Mouse (Mus musculus) heart, postnatal 25 days (tissue): Measurements from ENCODE around the gene Tiam2. TPM values are rescaled to one million over a fixed set of nuclear protein-coding genes. Genes with fewer than 3 reads are reported as not detected.

Experiments
- DNase-seq: peaks from one replicate; pipeline ENCODE4 v3.0.0; 2022; ENCODE audit warnings: low spot score
- intact Hi-C: fragments of 180-260 bp; cut with DNase I; formaldehyde crosslinking; loops from one replicate; pipeline ENCODE4 v1.15.1; 2025
- total RNA-seq, 2 experiments: library from RNA; stranded (reverse); gene quantifications; 2 replicates each; pipeline ENCODE4 v1.2.3; 2021

The Tiam2 gene
- total RNA-seq, 2 experiments from 2014 or later: 2.0 to 2.3 TPM

DNA sequence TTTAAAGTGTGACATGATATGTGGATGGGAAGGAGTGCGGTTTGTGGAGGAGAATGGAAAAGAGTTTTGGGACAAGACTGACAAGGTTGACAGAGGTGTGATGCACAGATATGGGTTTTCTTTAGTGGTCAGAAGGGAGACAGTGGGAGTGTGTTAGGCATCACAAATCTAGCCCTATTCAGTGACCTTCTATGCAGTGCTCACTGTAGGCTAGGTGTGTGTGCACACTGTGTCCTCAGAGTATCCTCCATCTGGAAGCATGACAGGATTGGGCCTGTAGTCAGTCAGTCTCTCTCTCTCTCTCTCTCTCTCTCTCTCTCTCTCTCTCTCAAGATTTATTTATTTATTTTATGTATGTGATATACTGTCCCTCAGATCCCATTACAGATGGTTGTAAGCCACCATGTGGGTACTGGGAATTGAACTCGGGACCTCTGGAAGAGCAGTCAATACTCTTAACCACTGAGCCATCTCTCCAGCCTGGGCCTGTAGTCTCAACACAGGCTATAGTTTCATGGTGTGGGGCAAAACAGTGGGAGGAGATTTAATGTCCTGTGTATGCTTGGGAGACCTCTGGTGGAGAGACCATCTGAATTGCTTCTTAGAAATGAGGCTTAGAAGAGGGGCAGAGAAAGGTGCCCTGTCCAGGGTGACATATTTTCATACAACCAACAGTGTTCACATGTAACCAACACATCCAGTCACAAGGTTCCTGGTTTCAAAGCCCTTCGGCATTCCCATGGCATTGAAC lies 107.3 kb downstream of the Tiam2 start:
- DNase-seq: no peak
- intact Hi-C loops: no loop called here

DNA sequence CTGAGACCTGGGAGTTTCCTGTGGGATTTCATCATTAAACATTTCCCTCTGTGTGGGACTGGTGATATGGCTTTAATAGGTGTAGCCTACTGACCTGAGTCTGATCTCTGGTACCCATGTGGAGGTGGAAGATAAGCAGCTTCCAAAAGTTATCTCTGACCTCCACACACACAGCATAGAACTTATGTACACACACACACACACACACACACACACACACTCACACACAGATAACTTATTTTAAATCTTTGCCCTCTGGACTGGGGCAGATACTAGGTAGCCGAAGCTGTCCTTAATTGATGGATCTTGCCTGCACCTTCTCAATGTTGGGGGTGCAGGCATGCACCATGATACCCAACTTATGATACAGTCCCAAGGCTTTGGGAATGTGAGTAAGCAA lies 108.9 kb downstream of the Tiam2 start:
- DNase-seq: no peak

DNA sequence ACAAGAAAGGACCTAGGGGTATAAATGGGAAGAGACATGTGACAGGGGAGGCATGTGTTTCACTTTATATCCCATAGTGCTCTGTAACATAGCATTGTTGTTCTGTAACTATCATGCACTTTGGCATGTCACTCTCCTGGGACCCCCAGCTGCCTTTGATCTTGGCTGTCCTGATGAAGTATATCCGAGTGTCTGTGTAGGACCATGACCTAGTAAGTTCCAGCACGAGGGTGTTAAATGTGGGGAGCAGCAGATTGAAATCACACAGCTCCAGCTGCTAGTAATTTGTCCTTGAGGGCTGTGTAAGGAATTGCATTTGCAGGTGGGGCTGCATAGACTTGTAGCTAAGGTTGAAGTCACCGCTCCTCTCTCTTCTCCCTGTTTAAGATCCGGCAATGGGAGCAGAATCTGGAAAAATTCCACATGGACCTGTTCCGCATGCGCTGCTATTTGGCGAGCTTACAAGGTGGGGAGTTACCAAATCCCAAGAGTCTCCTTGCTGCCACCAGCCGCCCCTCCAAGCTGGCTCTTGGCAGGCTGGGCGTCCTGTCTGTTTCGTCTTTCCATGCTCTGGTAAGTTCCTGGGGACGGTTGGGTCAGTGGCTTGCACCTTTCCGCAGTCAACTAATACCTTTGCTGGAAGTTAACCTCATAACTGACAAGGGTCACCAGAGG lies 110.6 kb downstream of the Tiam2 start:
- intact Hi-C loops: no loop called here
- no peak for DNase-seq

More for the DNA sequence above, 108.9 kb downstream of the Tiam2 start:
- intact Hi-C loops: no loop called here

DNA sequence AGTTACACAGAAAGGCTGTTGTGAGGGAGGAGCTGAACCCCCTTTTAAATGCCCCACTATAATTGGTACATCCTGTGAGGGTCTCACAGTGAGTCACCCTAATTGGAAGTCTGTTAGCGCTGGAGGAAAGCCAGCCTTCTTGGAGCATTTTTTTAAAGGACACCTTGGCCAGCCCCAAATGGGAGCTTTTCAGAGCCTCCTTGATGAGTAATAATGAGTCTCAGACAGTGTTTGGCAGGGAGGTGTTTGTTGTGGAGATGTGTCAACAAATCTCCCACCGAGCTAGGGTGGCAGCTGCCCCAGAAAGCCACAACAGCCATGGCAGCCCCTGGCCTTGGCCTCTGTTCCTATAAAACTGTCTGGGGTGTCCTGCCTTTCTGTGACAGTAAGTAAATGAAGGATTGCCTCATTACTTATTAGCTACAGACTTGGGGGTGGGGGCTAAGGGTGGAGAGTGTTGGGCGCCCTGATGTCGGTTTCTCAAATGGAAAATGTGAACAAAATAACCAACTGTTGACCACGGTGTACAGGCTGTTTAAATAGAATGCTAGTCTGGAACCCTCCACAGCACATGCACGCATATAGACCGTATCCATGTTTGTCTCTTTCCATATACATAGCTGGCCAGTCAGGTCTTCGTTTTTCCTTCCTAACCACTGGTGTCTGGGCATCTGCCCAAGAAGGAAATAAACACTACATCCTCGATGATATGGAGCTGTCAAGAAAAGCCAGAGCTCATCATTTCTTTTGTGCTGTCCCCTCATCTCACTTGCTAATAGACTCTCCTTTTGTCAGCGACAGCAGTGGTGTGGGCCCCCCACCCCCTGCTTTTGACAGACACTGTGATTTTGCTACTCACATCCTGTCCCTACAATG lies 116.4 kb downstream of the Tiam2 start:
- intact Hi-C loops: no loop called here
- no peak for DNase-seq

DNA sequence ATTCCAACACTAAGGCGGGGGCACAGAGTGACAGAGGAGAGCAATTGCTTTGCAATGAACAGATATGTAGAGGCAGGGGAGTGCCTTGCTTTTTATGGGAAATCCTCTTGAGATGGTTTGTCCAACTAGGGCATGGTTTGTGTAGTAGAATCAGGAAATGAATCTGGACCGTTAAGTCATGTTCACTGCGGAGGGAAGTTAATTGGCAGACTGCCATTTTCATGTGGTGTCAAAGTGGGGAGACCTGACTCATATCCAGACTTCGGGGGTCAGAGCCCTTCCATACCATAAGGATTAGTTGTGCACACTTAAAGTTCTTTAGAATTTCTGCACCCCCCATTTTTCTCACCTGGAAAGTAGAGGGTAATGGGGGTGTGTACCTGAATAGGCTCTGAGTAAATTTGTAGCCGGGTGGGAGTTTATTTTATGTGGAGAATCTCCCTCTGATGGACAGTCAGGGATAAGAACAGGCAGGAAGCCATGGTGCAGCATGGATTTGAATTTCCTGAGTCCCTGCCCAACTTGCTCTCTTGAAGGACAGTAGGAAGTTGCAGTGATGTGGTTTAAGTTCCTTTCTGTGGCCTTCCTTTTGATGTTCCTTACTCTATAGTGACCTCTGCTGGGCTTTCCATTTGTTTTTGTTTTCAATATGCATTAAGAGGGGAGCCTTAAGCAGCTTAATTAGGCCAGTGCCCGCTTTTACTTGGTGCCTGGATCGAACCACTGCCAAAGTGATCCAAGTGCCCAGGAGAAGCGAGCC lies 120.0 kb downstream of the Tiam2 start:
- DNase-seq: no peak
- intact Hi-C loops: loop anchor here (2.0 to 5.0 kb wide), 2 partner anchors 159 to 174 kb away; no protein-coding TSS in a partner anchor

DNA sequence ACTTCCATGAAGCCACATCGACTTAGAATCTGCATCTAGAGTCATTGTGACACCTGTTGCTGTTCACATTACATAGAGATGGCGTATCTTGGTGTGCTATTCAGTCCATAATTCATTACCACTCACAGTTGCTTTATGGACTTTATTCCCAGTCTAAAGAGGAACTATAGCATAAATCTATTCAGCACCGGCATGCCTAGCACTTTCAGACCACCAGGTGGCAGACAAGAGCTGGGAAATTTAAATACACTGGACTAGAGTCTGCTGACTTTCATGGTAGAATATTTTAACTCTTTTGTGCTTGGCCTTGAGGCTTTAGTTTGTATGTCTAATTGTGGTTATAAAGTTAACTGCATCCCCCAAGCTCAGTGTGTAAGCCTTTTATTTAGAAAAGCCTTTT lies 122.4 kb downstream of the Tiam2 start:
- intact Hi-C loops: loop anchor here (1.0 to 5.0 kb wide), 3 partner anchors 62 to 218 kb away; no protein-coding TSS in a partner anchor
- DNase-seq: no peak

DNA sequence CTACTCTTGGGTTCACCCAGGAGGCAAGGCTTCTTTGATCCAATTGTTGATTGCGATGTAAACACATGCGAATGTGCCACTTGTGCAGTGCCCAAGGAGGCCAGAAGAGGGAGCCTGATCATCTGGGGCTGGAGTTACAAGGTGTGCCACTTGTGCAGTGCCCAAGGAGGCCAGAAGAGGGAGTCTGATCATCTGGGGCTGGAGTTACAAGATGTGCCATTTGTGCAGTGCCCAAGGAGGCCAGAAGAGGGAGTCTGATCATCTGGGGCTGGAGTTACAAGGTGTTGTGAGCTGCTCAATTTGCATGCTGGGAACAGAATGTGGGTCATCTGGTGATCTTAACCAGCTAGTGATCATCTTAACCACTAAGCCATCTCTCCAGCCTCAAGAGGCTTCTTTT lies 124.7 kb downstream of the Tiam2 start:
- DNase-seq: peak; percentile 16
- intact Hi-C loops: no loop called here

DNA sequence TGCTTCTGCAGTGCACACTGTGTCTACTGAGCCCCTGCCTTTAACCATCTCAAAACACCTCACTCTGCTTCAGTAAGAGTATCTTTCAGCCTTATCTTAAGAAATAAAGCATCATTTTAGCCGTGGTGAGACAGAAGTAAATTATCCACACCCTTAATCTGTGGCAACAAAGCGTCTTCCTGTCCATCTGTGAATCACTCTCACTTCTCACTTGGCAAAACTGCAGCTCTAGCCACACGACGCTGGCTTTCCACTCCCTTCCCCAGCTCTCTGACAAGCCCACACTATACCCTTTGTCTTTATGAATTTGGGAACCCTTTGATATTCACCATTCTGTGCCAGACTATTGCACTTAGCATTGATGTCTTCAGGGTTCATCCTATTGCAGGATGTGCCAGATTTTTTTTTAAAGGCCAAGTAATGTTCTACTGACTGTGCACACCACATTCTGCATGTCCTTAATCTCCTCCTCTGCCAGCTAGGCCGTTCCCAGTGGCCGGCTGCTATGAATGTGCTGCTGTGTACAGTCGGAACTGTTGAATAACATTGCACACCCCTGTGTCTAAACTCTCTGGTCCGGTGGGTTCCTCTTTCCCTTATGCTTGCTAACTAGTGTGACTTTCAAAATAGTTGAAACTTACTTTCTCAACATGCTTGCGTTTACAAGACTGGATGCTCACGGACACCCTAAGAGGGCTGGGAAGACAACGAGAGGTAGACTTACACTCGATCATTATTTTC lies 126.4 kb downstream of the Tiam2 start:
- DNase-seq: no peak
- intact Hi-C loops: no loop called here

DNA sequence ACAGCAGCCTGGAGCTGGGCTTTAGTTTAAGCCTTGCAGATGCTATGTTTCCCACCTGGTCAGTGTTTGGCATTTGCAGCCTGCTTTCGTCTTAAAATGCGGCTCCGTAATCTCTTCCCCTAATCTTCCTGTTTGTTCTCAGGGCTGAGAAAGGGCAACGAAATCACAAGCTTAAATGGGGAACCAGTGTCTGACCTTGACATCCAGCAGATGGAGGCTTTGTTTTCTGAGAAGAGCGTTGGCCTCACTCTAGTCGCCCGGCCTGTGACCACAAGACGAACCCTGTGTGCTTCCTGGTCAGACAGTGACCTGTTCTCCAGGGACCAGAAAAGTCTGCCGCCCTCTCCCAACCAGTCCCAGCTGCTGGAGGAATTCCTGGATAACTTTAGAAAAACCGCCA lies 127.6 kb downstream of the Tiam2 start:
- intact Hi-C loops: no loop called here
- no peak for DNase-seq

DNA sequence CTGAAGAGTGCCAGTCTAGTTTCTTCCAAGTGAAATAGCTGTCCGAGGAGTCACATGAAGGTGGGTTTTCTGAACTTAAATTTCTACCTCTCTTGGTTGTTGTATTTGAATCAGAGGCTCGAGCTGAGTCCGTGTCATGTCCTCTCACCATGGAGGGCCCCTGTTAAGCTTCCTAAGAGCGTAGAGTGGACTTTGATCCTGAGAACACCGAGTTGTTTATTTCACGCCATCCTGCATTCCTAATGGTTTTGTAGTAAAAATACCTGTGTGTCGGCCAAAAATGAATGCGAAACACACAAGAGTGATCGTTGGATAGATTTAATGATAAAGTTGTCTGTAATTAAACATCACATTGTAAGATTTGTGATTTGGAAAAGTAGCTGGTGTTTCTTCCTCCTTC lies 128.5 kb downstream of the Tiam2 start:
- intact Hi-C loops: no loop called here
- DNase-seq: no peak

DNA sequence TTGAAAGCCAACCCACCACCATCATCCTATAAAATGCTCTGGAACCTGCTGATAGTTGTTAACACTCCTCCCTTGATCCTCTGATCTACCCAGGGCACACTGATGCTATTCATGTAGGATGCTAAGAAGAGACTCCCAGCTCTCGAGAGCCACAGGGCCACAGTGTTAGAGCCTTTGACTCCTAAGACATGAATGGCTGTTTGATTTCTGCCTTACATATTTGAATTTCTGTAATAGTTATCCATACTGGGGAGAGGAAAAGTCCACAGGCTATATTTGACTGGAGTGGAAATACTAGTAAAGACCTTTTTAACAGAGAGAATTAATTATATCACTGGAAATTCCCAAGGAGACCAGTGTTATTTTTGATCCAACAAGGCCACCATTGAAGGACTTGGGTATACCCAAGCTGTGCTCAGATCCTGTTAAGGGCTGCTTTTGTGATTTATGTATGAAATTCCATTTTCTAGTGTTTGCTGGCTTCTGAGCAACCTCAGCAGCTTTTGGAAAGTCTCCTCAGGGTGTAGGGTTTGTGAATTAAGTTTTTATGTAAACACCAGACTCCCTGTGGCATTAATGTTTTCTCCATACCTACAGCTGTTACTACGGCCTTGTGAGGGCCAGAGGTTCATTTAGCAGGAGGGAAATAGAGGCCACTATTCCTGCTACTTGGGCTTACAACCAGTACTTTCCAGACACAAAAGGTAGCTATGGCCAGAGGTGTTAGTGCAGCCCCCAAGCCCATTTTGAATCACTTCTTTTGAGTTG lies 131.7 kb downstream of the Tiam2 start:
- intact Hi-C loops: no loop called here
- DNase-seq: no peak

DNA sequence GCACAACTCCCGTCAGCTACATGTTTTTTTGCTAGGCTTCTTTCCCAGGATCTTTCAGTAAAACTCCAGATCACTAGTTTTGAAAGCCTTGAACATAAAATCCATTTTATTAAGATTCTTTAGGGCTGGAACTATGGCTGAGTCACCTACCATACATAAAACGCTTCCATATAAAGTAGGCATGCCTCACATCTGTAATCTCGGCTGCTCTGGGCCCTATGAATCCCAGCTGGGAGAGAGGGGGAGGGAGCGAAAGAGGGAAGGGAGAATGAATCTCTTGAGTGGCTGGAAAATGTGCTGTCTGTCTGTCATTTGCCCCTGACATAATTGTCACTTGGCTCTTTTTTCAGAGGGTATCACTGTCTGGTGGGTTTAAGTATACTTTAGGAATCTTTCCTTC lies 139.5 kb downstream of the Tiam2 start:
- intact Hi-C loops: no loop called here
- DNase-seq: no peak

DNA sequence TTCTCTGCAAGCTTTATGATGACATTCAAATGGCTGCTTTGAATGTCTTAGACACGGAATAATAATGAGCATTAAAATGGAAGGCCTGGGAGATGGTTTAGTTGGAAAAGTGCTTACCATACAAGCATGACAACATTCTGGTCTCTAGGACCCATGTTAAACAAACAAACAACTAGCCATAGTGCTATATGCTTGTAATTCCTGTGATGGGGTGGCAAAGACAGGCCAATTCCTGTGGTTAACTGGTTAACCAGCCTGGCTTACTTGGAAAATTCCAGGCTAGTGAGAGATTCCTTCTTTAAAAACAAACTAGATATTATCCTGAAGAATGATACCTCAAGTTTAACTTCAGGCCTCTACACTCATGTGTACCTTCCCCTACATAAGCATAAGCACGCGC lies 140.3 kb downstream of the Tiam2 start:
- intact Hi-C loops: no loop called here
- no peak for DNase-seq

DNA sequence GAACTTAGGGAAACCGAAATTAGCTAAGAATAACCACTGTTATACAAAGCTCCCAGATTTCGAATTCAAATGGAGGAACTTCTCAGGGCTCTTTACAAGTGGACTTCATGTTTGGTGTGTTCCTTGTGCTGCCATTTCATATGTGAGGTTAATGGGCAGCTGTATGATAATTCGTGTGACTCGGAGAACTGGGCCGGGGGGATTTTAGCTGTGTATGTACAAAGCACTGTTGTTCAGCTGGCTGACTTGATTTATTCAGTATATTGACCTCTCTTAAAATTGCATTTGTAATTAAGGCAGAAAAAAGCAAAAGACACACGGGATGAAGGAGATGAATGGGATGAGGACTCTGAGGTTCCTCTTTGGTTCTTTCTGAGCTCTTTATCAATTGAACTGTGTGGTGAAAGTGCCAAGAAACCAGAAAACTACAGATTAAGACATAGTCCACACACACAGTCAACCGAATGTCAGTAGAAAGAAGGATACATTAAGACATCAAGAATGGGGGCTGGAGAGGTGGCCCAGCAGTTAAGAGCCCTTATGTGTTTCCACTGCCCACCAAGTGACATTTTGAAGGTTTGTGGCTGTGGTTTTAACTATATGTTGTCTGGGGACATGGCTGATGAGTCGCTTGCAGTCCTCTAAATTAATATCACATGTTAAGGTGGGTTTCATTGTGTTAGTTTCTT lies 141.4 kb downstream of the Tiam2 start:
- DNase-seq: no peak
- intact Hi-C loops: no loop called here

DNA sequence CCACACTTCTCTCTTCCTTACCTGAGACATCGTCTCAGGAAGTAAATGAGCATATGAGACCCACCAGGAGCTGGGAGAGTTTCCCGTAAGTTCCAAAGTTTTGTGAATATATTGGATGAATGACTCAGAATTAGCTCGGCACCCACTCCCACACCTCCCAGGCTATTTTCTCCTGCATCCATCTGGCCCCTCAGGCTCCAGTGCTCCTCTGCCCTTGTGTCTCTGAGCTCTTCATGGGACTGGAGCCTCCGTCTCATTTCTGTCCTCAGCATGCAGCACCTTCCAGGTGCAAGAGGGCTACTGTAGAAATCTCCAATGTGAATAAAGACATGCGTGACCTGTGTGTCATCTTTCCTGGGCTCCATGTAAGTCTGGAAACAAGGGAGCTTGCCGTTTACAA lies 145.6 kb downstream of the Tiam2 start:
- DNase-seq: no peak
- intact Hi-C loops: no loop called here

DNA sequence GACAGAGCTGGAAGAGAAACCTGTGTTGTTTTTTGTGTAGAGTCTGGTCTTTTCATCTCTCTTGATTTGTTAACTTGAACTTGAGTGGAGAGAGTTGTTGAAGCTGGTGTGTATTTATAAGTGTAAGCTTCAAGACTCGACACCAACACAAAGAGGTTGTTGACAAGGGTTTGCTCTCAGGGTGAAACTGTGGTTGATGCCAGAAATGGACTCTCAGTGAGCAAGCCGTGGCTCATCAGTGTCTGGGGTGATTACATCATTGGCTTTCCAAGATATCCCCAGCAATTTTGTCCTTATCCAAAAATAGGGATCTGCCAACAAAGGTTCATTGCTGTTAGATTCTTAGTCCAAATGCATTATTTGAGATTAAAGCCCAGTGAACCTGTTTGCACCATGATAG lies 150.2 kb downstream of the Tiam2 start:
- intact Hi-C loops: no loop called here
- DNase-seq: no peak

DNA sequence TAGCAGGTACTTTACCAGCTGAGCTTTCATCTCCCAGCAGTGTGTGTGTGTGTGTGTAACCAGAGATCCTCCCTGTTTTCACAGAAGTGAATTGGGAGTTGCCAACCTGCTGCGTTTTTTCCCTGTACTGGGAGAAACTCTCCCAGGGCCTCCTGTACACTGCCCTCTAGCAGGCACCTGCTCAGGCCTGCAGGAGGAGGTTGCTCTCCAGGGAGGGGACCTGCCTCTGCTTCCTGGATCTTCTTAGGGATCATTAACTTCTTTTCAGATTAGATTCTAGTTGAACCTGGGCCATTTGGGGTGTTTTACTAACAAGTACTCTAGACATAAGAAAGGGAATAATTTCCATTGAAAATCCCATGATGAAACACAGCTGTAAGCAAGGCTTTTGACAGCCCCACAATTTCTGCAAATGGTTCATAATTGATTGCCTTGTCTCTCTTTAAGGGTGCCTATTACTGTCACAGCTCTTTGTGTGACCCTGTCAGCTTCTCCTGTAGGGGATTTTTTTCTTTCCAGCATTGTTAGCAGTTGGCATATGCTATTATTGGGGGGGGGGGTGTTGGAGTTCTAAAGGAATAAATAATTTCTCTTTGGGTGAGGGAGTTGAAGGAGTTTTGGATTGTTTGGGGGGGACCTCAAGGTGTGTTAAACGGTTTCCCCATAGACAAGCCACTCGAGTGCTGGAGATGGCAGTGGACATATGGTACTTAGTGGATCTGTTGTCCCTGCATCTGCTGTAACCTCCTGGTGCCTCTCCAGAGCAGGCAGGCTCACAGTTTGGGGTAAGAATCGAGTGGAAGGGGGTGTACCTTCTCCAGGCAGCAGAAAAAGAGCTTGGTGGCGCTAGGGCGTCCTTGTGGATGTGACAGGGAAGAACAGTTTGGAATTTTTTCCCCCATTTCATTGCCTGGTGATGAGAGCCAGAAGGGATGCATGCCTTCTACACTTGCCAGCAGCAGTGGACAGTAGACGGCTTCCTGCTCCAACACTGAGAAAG lies 155.5 kb downstream of the Tiam2 start:
- intact Hi-C loops: no loop called here
- DNase-seq: no peak
